Comparison of ENCODE assay signal across 17 mouse cellular contexts in genomic region chr9:57597929-57598382, GRCm38 (mm10). TPM values are rescaled to one million over a fixed set of nuclear protein-coding genes. Genes with fewer than 3 reads are reported as not detected.
DNase-seq lines count a peak whose midpoint lies in the region; TF ChIP-seq lines count a peak whose summit lies in the region.
"Had no signal": no experiment of that assay in that cellular context is flagged by ENCODE, and none has a peak within 500 bp of the region (broad histone marks: within the 10 kb centered on the region; RNA-seq: fewer than 3 reads in every experiment).

No protein-coding gene starts in this region.

- no peaks in the 10 kb centered on the region for H3K27me3 ChIP-seq in hindbrain, embryonic 10.5 days (ENCODE audit: insufficient read depth, poor library complexity, severe bottlenecking)
- no peaks in the 10 kb centered on the region for H3K27me3 ChIP-seq in myocyte (ENCODE audit: control insufficient read depth, insufficient read depth, insufficient read length)
- H3K27me3 ChIP-seq: forebrain, embryonic 15.5 days; heart, embryonic 15.5 days had no signal

- H3K36me3 ChIP-seq in hindbrain, embryonic 10.5 days, result peaks cover 14% of the 10 kb centered on the region
- H3K36me3 ChIP-seq in myocyte (ENCODE audit: control insufficient read depth, insufficient read depth), result peaks cover 18% of the 10 kb centered on the region

- H3K79me2 ChIP-seq in myocyte (ENCODE audit: control insufficient read depth, insufficient read depth), result no peaks in the 10 kb centered on the region

- peaks cover 83% of the 10 kb centered on the region for H3K4me1 ChIP-seq in hindbrain, embryonic 10.5 days (replicated peaks)

- no peak overlapping the region for H3ac ChIP-seq in myocyte (ENCODE audit: control insufficient read depth, insufficient read length)

- intact Hi-C loops in left cerebral cortex, postnatal 4 days (cut with DNase I), result no loop called here
- intact Hi-C loops in left cerebral cortex, postnatal 25 days (cut with DNase I), result no loop called here

- TF ChIP-seq POLR2A in myocyte (IDR thresholded peaks at IDR 0.05; ENCODE audit: insufficient read length, low read depth), result no peak

- 21% methylated on average over 4 of the region's 4 CpGs for WGBS in hindbrain, embryonic 10.5 days

- no peak overlapping the region for H3K4me3 ChIP-seq in hindbrain, embryonic 10.5 days
- no peak overlapping the region for H3K4me3 ChIP-seq in myocyte
- H3K4me3 ChIP-seq: forebrain, embryonic 15.5 days; heart, embryonic 15.5 days had no signal

- no peaks in the 10 kb centered on the region for H3K9me3 ChIP-seq in hindbrain, embryonic 10.5 days
- H3K9me3 ChIP-seq: forebrain, embryonic 15.5 days; heart, embryonic 15.5 days had no signal

- peak overlapping the region; percentile 59 for H3K27ac ChIP-seq in hindbrain, embryonic 10.5 days
- H3K27ac ChIP-seq: forebrain, embryonic 15.5 days; heart, embryonic 15.5 days had no signal

- peak; percentile 41 to 53 for DNase-seq in cerebellum, postnatal 14 days
- no peak for DNase-seq in cerebellum, adult 9-11 months
- peak; percentile 38 for DNase-seq in left cerebral cortex, postnatal 4 days
- DNase-seq in left cerebral cortex, postnatal 25 days (ENCODE audit: low spot score in 2 of 2), result no peak
- peak; percentile 52 for DNase-seq in hindbrain, embryonic 10.5 days (ENCODE audit: low spot score)
- DNase-seq in B cell, adult 2 months, result no peak
- DNase-seq in adrenal gland, postnatal 25 days, result no peak
- DNase-seq: adrenal gland, adult 2 months; cerebellum, postnatal 36 days; right cerebral cortex, postnatal 14 days had no signal

- H3K4me2 ChIP-seq in myocyte (ENCODE audit: low read depth), result no peak overlapping the region
- H3K4me2 ChIP-seq: forebrain, embryonic 15.5 days; heart, embryonic 15.5 days had no signal

TF ChIP-seq in myocyte, 11 proteins besides CTCF, POLR2A, EP300 and RAD21:
- no peak for TF ChIP-seq MAX (IDR thresholded peaks at IDR 0.05; ENCODE audit: low read depth)
- no peak for TF ChIP-seq TCF12 (IDR thresholded peaks at IDR 0.05; ENCODE audit: insufficient read depth, poor library complexity, severe bottlenecking)
- peak in 2 of 3 experiments; percentile 28 to 82 for TF ChIP-seq MYOG (IDR thresholded peaks at IDR 0.05; ENCODE audit: control insufficient read depth in 1 of 3, insufficient read depth in 1 of 3, insufficient read length in 2 of 3, low read depth in 2 of 3)
- TF ChIP-seq REST (IDR thresholded peaks at IDR 0.05; ENCODE audit: insufficient read depth, insufficient read length), result no peak
- peak in 2 of 3 experiments; percentile 59 to 71 for TF ChIP-seq MYOD1 (IDR thresholded peaks at IDR 0.05; ENCODE audit: control insufficient read depth in 1 of 3, insufficient read length in 2 of 3, low read depth in 2 of 3)
- no peak for TF ChIP-seq CEBPB (IDR thresholded peaks at IDR 0.05; ENCODE audit: insufficient read depth, poor library complexity, severe bottlenecking)
- peak; percentile 79 for TF ChIP-seq POLR2AphosphoS2 (IDR thresholded peaks at IDR 0.05; ENCODE audit: insufficient read length, low read depth)
- no peak for TF ChIP-seq USF1 (IDR thresholded peaks at IDR 0.05; ENCODE audit: low read depth)
TF ChIP-seq in myocyte: peak in this region for 3.

RNA-seq across cellular contexts. Expression of gene Cplx3, which starts 8.1 kb away (rescaled TPM):
- 1 to 10 TPM; 5.6 to 7.6 TPM for total RNA-seq in left cerebral cortex, postnatal 4 days (2021)
- 10 to 100 TPM; 11.0 to 17.4 TPM for total RNA-seq in left cerebral cortex, postnatal 25 days (2021)
- polyA plus RNA-seq in hindbrain, embryonic 10.5 days (2016; fragmentation: Nextera tagmentation; extraction: Ambion mirVana), result 0.88 and 2.8 TPM in 2 replicates
- polyA plus RNA-seq in myocyte (2012; fragmentation: generic; extraction: Trizol), result 0.23 TPM
- total RNA-seq in adrenal gland, postnatal 25 days (2021), result not detected in 2 replicates
- total RNA-seq: adrenal gland, adult 2 months; MEL; monocyte, adult 5-6 weeks had no signal
- polyA plus RNA-seq: adrenal gland, adult 2 months; heart, embryonic 15.5 days; liver, embryonic 16.5 days had no signal

RNA-seq across cellular contexts. Expression of gene Ulk3, which starts 8.7 kb away (rescaled TPM):
- total RNA-seq in left cerebral cortex, postnatal 4 days (2021), result 10 to 100 TPM; 35.2 to 38.9 TPM
- total RNA-seq in left cerebral cortex, postnatal 25 days (2021), result 10 to 100 TPM; 25.5 to 34.4 TPM
- 14.2 and 14.6 TPM in 2 replicates for polyA plus RNA-seq in hindbrain, embryonic 10.5 days (2016; fragmentation: Nextera tagmentation; extraction: Ambion mirVana)
- polyA plus RNA-seq in myocyte (2012; fragmentation: generic; extraction: Trizol), result 12.2 TPM
- 18.3 and 27.5 TPM in 2 replicates for total RNA-seq in adrenal gland, postnatal 25 days (2021)

RNA-seq across cellular contexts. Expression of gene Lman1l, which starts 22.6 kb away (rescaled TPM):
- total RNA-seq in left cerebral cortex, postnatal 4 days (2021), result under 1 TPM in 1 of 2 experiments, not detected in 1; 0.22 TPM
- total RNA-seq in left cerebral cortex, postnatal 25 days (2021), result not detected
- not detected in 2 replicates for polyA plus RNA-seq in hindbrain, embryonic 10.5 days (2016; fragmentation: Nextera tagmentation; extraction: Ambion mirVana)
- polyA plus RNA-seq in myocyte (2012; fragmentation: generic; extraction: Trizol), result 1.00 TPM
- total RNA-seq in adrenal gland, postnatal 25 days (2021), result not detected in 2 replicates
- total RNA-seq: adrenal gland, adult 2 months; layer of hippocampus, adult 18-20 months; monocyte, adult 5-6 weeks had no signal
- polyA plus RNA-seq: adrenal gland, adult 2 months; forebrain, embryonic 15.5 days; heart, embryonic 15.5 days; liver, embryonic 16.5 days had no signal

RNA-seq across cellular contexts. Expression of gene Scamp2, which starts 37.2 kb away (rescaled TPM):
- 10 to 100 TPM; 29.7 to 31.0 TPM for total RNA-seq in left cerebral cortex, postnatal 4 days (2021)
- total RNA-seq in left cerebral cortex, postnatal 25 days (2021), result 10 to 100 TPM; 22.5 to 25.6 TPM
- 50.7 and 59.7 TPM in 2 replicates for polyA plus RNA-seq in hindbrain, embryonic 10.5 days (2016; fragmentation: Nextera tagmentation; extraction: Ambion mirVana)
- polyA plus RNA-seq in myocyte (2012; fragmentation: generic; extraction: Trizol), result 38.3 TPM
- 54.6 and 67.0 TPM in 2 replicates for total RNA-seq in adrenal gland, postnatal 25 days (2021)

RNA-seq across cellular contexts. Expression of gene Mpi, which starts 45.4 kb away (rescaled TPM):
- total RNA-seq in left cerebral cortex, postnatal 4 days (2021), result 10 to 100 TPM; 60.3 to 62.1 TPM
- 10 to 100 TPM; 68.9 to 74.9 TPM for total RNA-seq in left cerebral cortex, postnatal 25 days (2021)
- polyA plus RNA-seq in hindbrain, embryonic 10.5 days (2016; fragmentation: Nextera tagmentation; extraction: Ambion mirVana), result 61.7 and 74.1 TPM in 2 replicates
- polyA plus RNA-seq in myocyte (2012; fragmentation: generic; extraction: Trizol), result 89.6 TPM
- total RNA-seq in adrenal gland, postnatal 25 days (2021), result 37.2 and 46.9 TPM in 2 replicates

Comparison
In these comparisons a context has a peak if more than half of its experiments do, and no peak if none do; other contexts are left out.
1. DNase-seq: peak in cerebellum, postnatal 14 days (2 of 2), left cerebral cortex, postnatal 4 days (single experiment) and hindbrain, embryonic 10.5 days (single experiment); none in cerebellum, adult 9-11 months (single experiment), left cerebral cortex, postnatal 25 days (0 of 2), B cell, adult 2 months (0 of 2) and adrenal gland, postnatal 25 days (single experiment).